Comparison of ENCODE assay signal across 15 mouse cellular contexts in the genomic region with DNA sequence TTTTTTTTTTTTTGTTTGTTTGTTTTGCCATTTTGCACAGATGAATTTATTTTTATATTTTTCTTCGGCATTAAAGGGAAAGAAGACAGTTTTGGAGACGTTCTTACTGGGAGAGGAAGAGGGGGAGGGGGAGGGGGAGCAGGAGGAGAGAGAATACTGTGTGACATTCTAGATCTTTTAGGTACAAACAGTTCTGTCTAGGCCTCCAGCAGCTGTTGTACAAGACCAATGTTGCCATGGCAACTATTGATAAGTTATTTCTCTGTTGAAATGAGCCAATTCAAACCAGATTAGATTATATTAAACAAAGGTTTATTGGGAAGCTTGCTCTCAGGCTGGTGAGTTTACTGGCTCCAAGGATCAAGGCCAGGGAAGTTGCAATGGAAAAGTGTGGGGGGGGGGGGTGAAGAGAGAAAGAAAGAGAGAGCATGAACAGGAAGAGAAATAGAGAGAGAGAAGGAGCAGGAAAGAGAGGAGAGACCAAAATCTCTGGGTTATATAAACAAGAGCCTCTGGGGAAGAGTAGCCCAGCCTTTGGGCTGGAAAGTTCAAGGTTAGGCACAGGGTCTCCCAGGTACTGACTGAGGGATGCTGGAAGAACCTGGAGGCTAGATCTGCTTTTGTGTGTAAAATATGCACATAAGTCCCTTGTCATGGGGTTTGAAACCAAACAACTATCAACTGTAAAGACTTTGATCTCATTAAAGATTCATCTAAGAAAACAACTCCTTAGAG.
DNase-seq lines count a peak whose midpoint lies in the region; ATAC-seq and TF ChIP-seq lines count a peak whose summit lies in the region.
"Had no signal": no experiment of that assay in that cellular context is flagged by ENCODE, and none has a peak within 500 bp of the region (broad histone marks: within the 10 kb centered on the region; RNA-seq: fewer than 3 reads in every experiment).

No protein-coding gene starts in this region.

- H3K36me3 ChIP-seq in midbrain, embryonic 11.5 days (ENCODE audit: control insufficient read depth, insufficient read depth, low read length): no peaks in the 10 kb centered on the region
- no peaks in the 10 kb centered on the region for H3K36me3 ChIP-seq in midbrain, embryonic 10.5 days
- no peaks in the 10 kb centered on the region for H3K36me3 ChIP-seq in intestine, postnatal 0 days (ENCODE audit: control insufficient read depth, insufficient read depth)
- H3K36me3 ChIP-seq: G1E; limb, embryonic 12.5 days had no signal

- no peaks in the 10 kb centered on the region for H3K9me3 ChIP-seq in midbrain, embryonic 11.5 days (ENCODE audit: control insufficient read depth, low read length)
- H3K9me3 ChIP-seq in midbrain, embryonic 10.5 days (replicated peaks): no peaks in the 10 kb centered on the region
- no peaks in the 10 kb centered on the region for H3K9me3 ChIP-seq in intestine, postnatal 0 days (ENCODE audit: control insufficient read depth)
- H3K9me3 ChIP-seq: limb, embryonic 12.5 days had no signal

- DNase-seq in heart, adult 8-10 months (ENCODE audit: low spot score): peak; percentile 5
- no peak for DNase-seq in heart, postnatal 10 days
- DNase-seq in midbrain, embryonic 11.5 days (ENCODE audit: low spot score, missing footprints): no peak
- DNase-seq in midbrain, embryonic 10.5 days (ENCODE audit: low spot score): no peak
- DNase-seq in testis, postnatal 10 days (ENCODE audit: low spot score): peak; percentile 41
- no peak for DNase-seq in retina, embryonic 14.5 days (ENCODE audit: low spot score)
- DNase-seq: cerebellum, postnatal 25 days; heart, adult 2 months; lung, adult 18-20 months; right cerebral cortex, postnatal 14 days had no signal

- H3K9ac ChIP-seq in midbrain, embryonic 11.5 days (ENCODE audit: low read length): no peak overlapping the region
- H3K9ac ChIP-seq in intestine, postnatal 0 days (ENCODE audit: low read depth, low read length): no peak overlapping the region
- H3K9ac ChIP-seq: limb, embryonic 12.5 days had no signal

- H3K4me2 ChIP-seq in midbrain, embryonic 11.5 days: no peak overlapping the region
- no peak overlapping the region for H3K4me2 ChIP-seq in intestine, postnatal 0 days (replicated peaks; ENCODE audit: low read depth)
- H3K4me2 ChIP-seq: limb, embryonic 12.5 days had no signal

- intact Hi-C loops in heart, postnatal 10 days (cut with DNase I): no loop called here

- WGBS in midbrain, embryonic 11.5 days: 15% methylated on average over 2 of the region's 2 CpGs
- WGBS in midbrain, embryonic 10.5 days: 54% methylated on average over 2 of the region's 2 CpGs
- 27% methylated on average over 2 of the region's 2 CpGs for WGBS in intestine, postnatal 0 days

- H3K4me3 ChIP-seq in midbrain, embryonic 11.5 days (ENCODE audit: low read depth, low read length): no peak overlapping the region
- H3K4me3 ChIP-seq in midbrain, embryonic 10.5 days: no peak overlapping the region
- no peak overlapping the region for H3K4me3 ChIP-seq in intestine, postnatal 0 days (ENCODE audit: low read depth, low read length)
- H3K4me3 ChIP-seq: heart, adult 2 months; limb, embryonic 12.5 days had no signal

- no peak overlapping the region for H3K27ac ChIP-seq in midbrain, embryonic 11.5 days (ENCODE audit: low read depth, low read length)
- H3K27ac ChIP-seq in midbrain, embryonic 10.5 days (replicated peaks): no peak overlapping the region; the same call in 1 of the 2 replicates
- H3K27ac ChIP-seq in intestine, postnatal 0 days (ENCODE audit: low read depth, low read length): no peak overlapping the region
- H3K27ac ChIP-seq: heart, adult 2 months; limb, embryonic 12.5 days had no signal

- H3K27me3 ChIP-seq in midbrain, embryonic 11.5 days (ENCODE audit: control insufficient read depth, insufficient read depth, low read length): no peaks in the 10 kb centered on the region
- H3K27me3 ChIP-seq in midbrain, embryonic 10.5 days (ENCODE audit: low read depth, poor library complexity, severe bottlenecking): no peaks in the 10 kb centered on the region
- no peaks in the 10 kb centered on the region for H3K27me3 ChIP-seq in intestine, postnatal 0 days (replicated peaks; ENCODE audit: control insufficient read depth, insufficient read depth, low read length)
- H3K27me3 ChIP-seq: limb, embryonic 12.5 days had no signal

- ATAC-seq in midbrain, embryonic 11.5 days (ENCODE audit: low FRiP score): peak; percentile 91
- ATAC-seq in intestine, postnatal 0 days: peak; percentile 47
- ATAC-seq in megakaryocyte, adult 5-6 weeks (ENCODE audit: poor library complexity, severe bottlenecking): no peak
- ATAC-seq: activated CD4-positive, CD25-positive, alpha-beta regulatory T cell, adult 4 months had no signal

- no peaks in the 10 kb centered on the region for H3K4me1 ChIP-seq in midbrain, embryonic 11.5 days (ENCODE audit: control insufficient read depth, insufficient read depth, low read length)
- H3K4me1 ChIP-seq in midbrain, embryonic 10.5 days: peaks cover 11% of the 10 kb centered on the region
- no peaks in the 10 kb centered on the region for H3K4me1 ChIP-seq in intestine, postnatal 0 days (replicated peaks; ENCODE audit: control insufficient read depth, insufficient read depth, low read length)
- H3K4me1 ChIP-seq: limb, embryonic 12.5 days had no signal

- no peak for TF ChIP-seq CTCF in intestine, postnatal 0 days (IDR thresholded peaks at IDR 0.05; ENCODE audit: low read depth)

Comparison
In these comparisons a context has a peak if more than half of its experiments do, and no peak if none do; other contexts are left out.
1. DNase-seq: peak in heart, adult 8-10 months (single experiment) and testis, postnatal 10 days (single experiment); none in heart, postnatal 10 days (0 of 2), midbrain, embryonic 11.5 days (single experiment), midbrain, embryonic 10.5 days (single experiment) and retina, embryonic 14.5 days (single experiment).